Mouse (Mus musculus) urinary bladder, postnatal 14 days (tissue): ENCODE results near the gene Medag.

Experiments used
- DNase-seq: peaks from one replicate; pipeline ENCODE4 v3.0.0; 2021; ENCODE audit warnings: low spot score

Gene Medag

DNA sequence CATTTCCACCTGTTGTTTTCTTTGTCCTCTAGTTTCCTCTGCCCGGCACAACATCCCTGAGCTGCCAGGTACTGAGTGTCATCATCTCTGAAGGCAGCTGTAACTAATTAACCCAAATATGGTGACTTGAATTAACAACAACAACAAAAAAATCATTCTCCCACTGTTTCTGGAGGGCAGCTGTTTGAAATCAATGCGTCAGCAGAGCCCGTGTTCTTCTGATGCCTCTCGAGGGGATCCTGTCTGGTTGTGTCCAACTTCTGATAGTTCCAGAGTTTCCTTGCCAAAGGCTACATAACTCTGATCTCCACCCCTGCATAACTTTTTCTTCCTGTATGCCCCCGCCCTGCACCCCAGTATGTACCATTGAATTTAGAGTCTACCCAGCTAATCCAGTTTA lies 28.9 kb upstream of the Medag start:
- no peak for DNase-seq

DNA sequence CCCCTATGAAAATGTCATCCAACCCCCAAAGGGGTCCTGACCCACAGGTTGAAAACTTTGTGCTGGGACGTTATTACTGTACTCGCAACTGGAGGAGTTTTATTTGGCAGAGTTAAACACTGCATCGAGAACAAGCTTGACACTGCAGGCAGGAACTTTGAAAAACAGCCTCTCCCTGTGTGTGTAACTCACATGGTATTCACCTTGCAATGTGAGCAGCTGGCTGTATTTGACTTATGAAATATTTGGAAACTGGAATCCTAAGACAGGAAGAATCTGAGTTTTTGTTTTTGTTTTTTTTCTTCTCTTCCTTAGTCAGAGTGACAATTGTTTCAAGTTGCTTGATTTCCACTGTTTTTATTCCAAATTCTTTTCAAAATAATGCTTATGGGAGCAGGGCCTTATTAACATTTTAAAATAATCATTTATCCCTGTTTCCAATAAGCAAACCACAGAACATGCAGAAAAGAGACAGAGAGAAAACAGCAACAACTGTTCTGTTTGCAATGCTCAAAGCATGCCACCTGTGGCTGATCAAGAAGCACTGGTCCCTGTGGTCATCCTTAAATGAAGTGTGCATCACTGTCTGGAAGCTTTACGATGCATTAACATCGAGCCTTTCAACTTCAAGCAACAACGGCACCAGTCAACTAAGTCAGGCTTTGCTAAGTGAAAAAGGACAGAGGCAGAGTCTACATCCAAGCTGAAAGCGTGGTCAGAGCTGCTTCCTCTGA lies 26.2 kb upstream of the Medag start:
- no peak for DNase-seq

DNA sequence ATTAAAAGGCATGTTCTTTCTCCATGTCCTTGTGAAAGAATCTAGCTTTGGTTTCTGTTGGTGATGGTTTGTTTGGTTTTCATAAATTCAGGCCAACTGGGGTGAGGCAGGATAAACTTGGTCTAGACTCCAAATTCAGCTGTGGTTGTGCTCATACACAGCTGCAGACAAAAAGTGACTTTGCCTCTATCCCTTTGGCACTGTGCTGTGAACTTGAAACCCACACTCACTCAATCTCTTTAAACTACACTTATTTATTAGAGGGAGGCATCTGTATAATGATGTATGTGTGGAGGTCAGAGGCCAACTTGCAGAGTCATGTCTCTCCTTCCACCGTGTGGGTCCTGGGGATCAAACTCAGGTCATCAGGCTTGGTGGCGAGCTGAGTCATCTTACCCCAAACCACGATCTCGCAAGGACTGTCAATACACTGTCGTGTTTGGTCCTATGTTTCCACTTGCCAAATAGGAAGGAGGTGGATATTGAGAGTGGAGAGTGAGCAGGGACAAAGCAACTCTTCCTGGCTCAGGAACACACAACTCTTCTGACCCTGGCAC lies 25.2 kb upstream of the Medag start:
- DNase-seq: no peak

GRCm38 (mm10) chr5:149388947-149389346 lies 22.6 kb upstream of the Medag start:
- no peak for DNase-seq

- peak; percentile 65 for DNase-seq
These were observed 21.9 kb upstream of the Medag start for GRCm38 (mm10) chr5:149389548-149390211.

- no peak for DNase-seq
These were observed 19.8 kb upstream of the Medag start for GRCm38 (mm10) chr5:149391574-149392375.

GRCm38 (mm10) chr5:149392420-149392988 lies 19.0 kb upstream of the Medag start:
- DNase-seq: no peak

GRCm38 (mm10) chr5:149401446-149401975 lies 10.0 kb upstream of the Medag start:
- DNase-seq: no peak

DNA sequence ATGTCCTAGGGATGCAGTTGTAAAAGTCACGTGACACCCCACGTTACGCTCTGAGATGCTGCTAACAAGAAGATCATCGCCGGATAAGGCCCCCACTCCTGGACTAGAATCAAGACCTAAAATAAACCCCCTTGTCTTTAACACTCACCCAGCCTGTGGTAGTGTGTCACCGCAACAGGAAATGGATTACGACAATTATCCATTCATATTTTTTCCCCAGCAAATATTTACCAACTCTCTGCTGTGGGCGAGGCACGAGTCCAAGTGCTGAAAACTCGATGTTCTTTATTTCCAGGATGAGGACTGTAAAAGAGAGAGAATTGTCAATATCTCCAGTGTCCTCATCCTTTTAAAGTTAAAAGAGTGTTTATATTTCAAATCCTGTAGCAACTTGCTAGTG lies 9.5 kb upstream of the Medag start:
- no peak for DNase-seq

DNA sequence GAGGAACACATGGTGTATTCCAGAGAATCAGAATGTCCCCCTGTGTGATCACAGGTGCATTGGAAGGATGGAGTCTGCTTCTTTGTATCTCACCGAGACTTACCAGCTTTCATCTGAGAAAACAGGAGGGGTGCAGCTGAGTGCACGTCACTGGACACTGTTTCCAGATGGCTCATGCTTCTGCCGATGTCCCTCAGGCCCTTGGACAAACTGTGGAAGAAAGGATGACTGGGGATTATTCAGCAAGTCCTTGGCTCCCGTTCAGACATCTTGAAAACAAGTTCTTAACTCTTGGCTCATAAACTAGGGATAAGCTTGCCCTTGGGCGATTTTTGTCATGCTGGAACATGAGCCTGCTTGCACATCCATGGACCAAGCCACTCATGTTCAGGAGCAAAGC lies 8.2 kb upstream of the Medag start:
- DNase-seq: peak; percentile 62

DNA sequence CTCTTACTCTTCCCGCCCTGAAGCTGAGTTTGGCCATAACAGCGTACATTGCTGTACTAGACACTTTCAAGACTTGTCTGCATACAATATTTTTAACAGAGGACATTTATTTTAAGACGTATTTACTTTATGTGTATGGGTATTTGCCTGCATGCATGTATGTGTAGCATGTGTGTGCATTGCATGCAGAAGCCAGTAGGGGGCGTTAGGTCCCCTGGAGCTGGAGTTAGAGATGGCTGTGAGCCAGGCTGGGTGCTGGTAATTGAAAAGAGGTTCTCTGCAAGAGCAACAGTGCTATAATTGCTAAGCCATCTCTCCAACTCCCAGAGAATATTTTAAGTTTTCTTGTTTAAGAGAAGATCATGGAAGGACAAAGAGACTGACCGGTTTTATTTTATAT lies 6.8 kb upstream of the Medag start:
- DNase-seq: no peak

DNA sequence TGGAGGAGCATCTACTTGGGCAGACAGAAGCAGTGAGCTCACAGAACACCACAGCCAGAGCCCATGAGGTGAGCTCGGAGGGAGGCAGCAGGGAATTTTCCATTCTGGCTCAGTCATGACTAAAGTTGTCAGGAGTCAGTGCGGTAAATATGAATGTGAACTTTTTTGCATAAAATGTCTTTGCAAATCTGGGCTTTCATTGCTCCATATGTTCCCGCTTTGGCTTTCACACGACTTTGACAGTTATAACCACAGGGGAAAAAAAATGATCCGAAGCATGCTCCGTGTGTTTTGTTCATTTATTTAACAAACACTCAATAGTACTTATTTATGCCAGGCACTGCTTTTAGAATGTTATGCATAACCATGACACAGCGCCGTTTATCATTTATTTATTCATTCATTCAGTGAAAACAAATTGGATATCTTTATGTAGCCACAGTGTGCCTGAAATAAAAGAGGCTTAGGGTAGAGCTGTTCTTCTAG lies 4.7 kb upstream of the Medag start:
- no peak for DNase-seq

DNA sequence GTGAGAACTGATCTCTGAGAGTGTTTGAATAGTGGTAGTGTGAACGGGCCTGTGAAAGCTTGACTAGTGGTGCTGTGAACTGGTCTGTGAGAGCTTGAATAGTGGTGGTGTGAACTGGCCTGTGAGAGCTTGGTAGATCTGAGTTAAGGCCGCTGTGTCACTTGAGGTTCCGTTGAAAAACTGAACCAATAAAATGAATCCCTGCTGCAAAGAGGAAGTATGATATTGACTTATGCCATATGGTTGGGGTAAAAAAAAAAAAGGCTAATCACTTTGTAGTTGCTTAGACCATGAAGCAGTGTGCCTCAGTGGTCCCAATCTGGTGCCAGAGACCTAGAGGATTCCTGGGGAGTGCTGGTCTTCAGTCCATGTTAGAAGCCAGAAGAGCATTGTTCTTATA lies 2.0 kb upstream of the Medag start:
- DNase-seq: no peak

GRCm38 (mm10) chr5:149412194-149412575 lies 636 bp downstream of the Medag start:
- no peak for DNase-seq

- DNase-seq: no peak
These were observed 1.1 kb downstream of the Medag start for GRCm38 (mm10) chr5:149412671-149413070.

DNA sequence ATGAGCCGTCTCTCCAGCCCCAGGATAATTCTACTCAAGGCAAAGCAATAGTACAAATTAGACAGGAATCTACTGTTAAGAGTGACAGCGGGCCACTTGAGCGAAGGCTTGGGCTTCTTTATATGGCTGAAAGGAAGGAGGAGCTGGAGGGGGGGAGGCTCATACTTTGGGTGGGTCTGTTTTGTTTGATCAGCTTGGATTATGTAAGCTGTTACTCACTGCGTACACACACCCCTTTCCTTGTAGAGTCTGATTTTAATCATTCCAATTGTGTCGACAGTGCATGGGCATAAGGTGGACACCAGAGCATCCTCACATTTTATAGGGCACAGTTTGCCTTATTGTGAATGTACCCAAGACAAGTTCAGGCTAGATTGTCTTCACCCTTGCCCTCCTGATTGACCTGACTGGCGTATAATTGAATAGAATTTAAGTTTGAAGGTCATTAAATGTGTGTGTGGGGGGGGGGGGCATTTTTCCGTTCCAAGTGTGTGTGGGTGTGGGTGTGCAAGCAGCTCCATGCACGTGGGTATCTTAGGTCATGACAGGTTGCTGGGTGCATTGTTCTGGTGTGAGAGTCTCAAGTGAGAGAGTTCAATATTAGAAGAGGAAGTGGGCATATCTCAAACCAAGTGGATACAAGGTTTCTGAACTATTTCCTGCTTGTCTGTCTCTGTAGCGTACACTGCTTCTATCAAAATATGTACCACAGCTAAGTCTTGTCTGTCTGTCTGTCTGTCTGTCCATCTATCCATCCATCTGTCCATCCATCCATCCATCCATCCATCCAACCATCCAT lies 3.0 kb downstream of the Medag start:
- peak; percentile 34 for DNase-seq

GRCm38 (mm10) chr5:149417381-149417780 lies 5.8 kb downstream of the Medag start:
- DNase-seq: no peak

GRCm38 (mm10) chr5:149426525-149426924 lies 15.0 kb downstream of the Medag start:
- no peak for DNase-seq

GRCm38 (mm10) chr5:149427277-149428060 lies 15.9 kb downstream of the Medag start:
- no peak for DNase-seq

DNA sequence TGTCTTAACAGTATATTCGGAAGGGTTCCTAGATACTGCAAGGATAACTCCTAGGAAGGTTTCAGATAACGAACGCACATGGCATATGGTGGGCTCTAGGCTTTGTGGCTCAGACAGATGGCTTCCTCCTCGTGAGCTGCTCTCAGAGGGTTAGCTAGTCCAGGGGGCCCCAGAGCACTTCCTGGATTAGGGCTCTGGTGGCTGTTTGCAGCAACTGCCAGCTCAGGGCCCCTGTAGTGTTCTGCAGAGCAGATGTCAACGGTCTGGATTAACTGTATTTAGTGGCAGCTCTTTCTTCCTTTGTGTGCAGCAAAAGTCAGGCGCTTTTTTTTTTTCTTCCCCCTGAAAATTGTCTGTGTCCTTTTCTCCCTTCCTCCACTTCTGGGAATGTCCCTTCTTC lies 16.8 kb downstream of the Medag start:
- no peak for DNase-seq
